Mouse (Mus musculus) kidney, embryonic 16.5 days (tissue): Measurements from ENCODE around the gene Tbxas1. TPM values are rescaled to one million over a fixed set of nuclear protein-coding genes. Genes with fewer than 3 reads are reported as not detected.
A peak's percentile ranks its signal among the peaks of the same experiment; 100 is the strongest.

Experiments used
- ATAC-seq: fragments of 200-750 bp; cut with Nextera tagmentation; 2 replicates; pipeline ENCODE4 v1.8.0; 2017; ENCODE audit warnings: moderate TSS enrichment; ENCODE audit not compliant: low FRiP score, low TSS enrichment
- H3K27ac ChIP-seq: fragments of 300-500 bp; sonication (generic); 2 replicates; pipeline ENCODE4 v1.5.1; 2014; ENCODE audit warnings: low read length
- H3K27me3 ChIP-seq: fragments of 300-500 bp; sonication (generic); 2 replicates; pipeline ENCODE4 v1.6.1; 2014; ENCODE audit warnings: low read length, control low read depth, mixed read lengths; ENCODE audit not compliant: insufficient read depth
- H3K36me3 ChIP-seq: fragments of 300-500 bp; sonication (generic); 2 replicates; pipeline ENCODE4 v1.6.1; 2014; ENCODE audit warnings: low read length, control low read depth, mixed read lengths; ENCODE audit not compliant: insufficient read depth
- H3K4me1 ChIP-seq: fragments of 300-500 bp; sonication (generic); 2 replicates; pipeline ENCODE4 v1.6.1; 2014; ENCODE audit warnings: low read length, control low read depth, mixed read lengths; ENCODE audit not compliant: insufficient read depth
- H3K4me2 ChIP-seq: fragments of 300-500 bp; sonication (generic); replicated peaks from 2 replicates; pipeline ENCODE4 v1.6.1; 2014; ENCODE audit warnings: low read depth, low read length
- H3K4me3 ChIP-seq: fragments of 300-500 bp; sonication (generic); 2 replicates; pipeline ENCODE4 v1.5.1; 2014; ENCODE audit warnings: mild to moderate bottlenecking, low read length
- H3K9ac ChIP-seq: fragments of 300-500 bp; sonication (generic); replicated peaks from 2 replicates; pipeline ENCODE4 v1.6.1; 2014; ENCODE audit warnings: low read length
- H3K9me3 ChIP-seq: fragments of 300-500 bp; sonication (generic); 2 replicates; pipeline ENCODE4 v1.6.1; 2016; ENCODE audit warnings: low read length, control low read depth
- WGBS: fragments of 180-500 bp; shearing (Covaris S2); extraction: QIAGEN DNeasy Blood & Tissue Kit; methylation state at CpG from one replicate; pipeline ENCODE4 v1.1.7; 2014; 5-methylcytosine and 5-hydroxymethylcytosine counted together
- polyA plus RNA-seq: library from polyadenylated mRNA; unstranded; fragments of >200 nt; fragmentation: Nextera tagmentation; extraction: Ambion mirVana; gene quantifications from 2 replicates; pipeline ENCODE4 v1.2.1, GENCODE M21; 2015

Tbxas1 gene
- polyA plus RNA-seq, 1 experiment from 2014 or later: 9.2 TPM

- Histone ChIP-seq H3K4me2 (no peak overlapping the region), H3K9me3 (no peaks in the 10 kb centered on the region), H3K27me3 (no peaks in the 10 kb centered on the region), H3K36me3 (no peaks in the 10 kb centered on the region), H3K4me3 (no peak overlapping the region), H3K27ac (peak overlapping the region; percentile 30; the same call in 1 of the 2 replicates), H3K4me1 (no peaks in the 10 kb centered on the region), H3K9ac (no peak overlapping the region)
- ATAC-seq: no peak
- WGBS: 18% methylated on average over 4 of the region's 4 CpGs
Measured at GRCm38 (mm10) chr6:39024631-39025030, 149.4 kb downstream of the Tbxas1 start.

- 57% methylated on average over 7 of the region's 7 CpGs for whole genome bisulfite sequencing
- H3K4me1 ChIP-seq: no peaks in the 10 kb centered on the region
Measured at GRCm38 (mm10) chr6:39025038-39025437, 149.8 kb downstream of the Tbxas1 start.

GRCm38 (mm10) chr6:39030714-39031113 lies 155.5 kb downstream of the Tbxas1 start:
- H3K9ac ChIP-seq: no peak overlapping the region
- H3K27me3 ChIP-seq: no peaks in the 10 kb centered on the region
- no peak overlapping the region for H3K4me3 ChIP-seq
- no peak for ATAC-seq
- no peaks in the 10 kb centered on the region for H3K9me3 ChIP-seq
- 66% methylated on average over 4 of the region's 4 CpGs for WGBS
- peaks cover 16% of the 10 kb centered on the region for H3K4me1 ChIP-seq
- H3K4me2 ChIP-seq: no peak overlapping the region
- H3K27ac ChIP-seq: no peak overlapping the region
- H3K36me3 ChIP-seq: no peaks in the 10 kb centered on the region

More at GRCm38 (mm10) chr6:39025038-39025437, 149.8 kb downstream of the Tbxas1 start:
- Histone ChIP-seq H3K36me3 (no peaks in the 10 kb centered on the region), H3K4me2 (no peak overlapping the region), H3K27ac (peak overlapping the region; percentile 30; the same call in 1 of the 2 replicates), H3K4me3 (no peak overlapping the region), H3K9me3 (no peaks in the 10 kb centered on the region), H3K9ac (no peak overlapping the region), H3K27me3 (no peaks in the 10 kb centered on the region)
- no peak for ATAC-seq

GRCm38 (mm10) chr6:39033676-39034075 lies 158.5 kb downstream of the Tbxas1 start:
- Histone ChIP-seq H3K9ac (no peak overlapping the region), H3K9me3 (no peaks in the 10 kb centered on the region), H3K36me3 (no peaks in the 10 kb centered on the region), H3K4me3 (no peak overlapping the region), H3K4me1 (peaks cover 16% of the 10 kb centered on the region), H3K4me2 (no peak overlapping the region), H3K27ac (no peak overlapping the region), H3K27me3 (no peaks in the 10 kb centered on the region)
- WGBS: 55% methylated on average over 7 of the region's 7 CpGs
- ATAC-seq: peak; percentile 64; the same call in 1 of the 2 replicates

GRCm38 (mm10) chr6:39035039-39035438 lies 159.8 kb downstream of the Tbxas1 start:
- Histone ChIP-seq H3K4me3 (no peak overlapping the region), H3K36me3 (no peaks in the 10 kb centered on the region), H3K27ac (no peak overlapping the region), H3K4me2 (no peak overlapping the region), H3K9me3 (no peaks in the 10 kb centered on the region), H3K4me1 (peaks cover 23% of the 10 kb centered on the region), H3K9ac (no peak overlapping the region), H3K27me3 (no peaks in the 10 kb centered on the region)
- no peak for ATAC-seq
- WGBS: 79% methylated on average over 6 of the region's 6 CpGs

- ATAC-seq: no peak
- peaks cover 23% of the 10 kb centered on the region for H3K4me1 ChIP-seq
- H3K9ac ChIP-seq: no peak overlapping the region
- H3K9me3 ChIP-seq: no peaks in the 10 kb centered on the region
- 67% methylated on average over 4 of the region's 4 CpGs for WGBS
- H3K4me3 ChIP-seq: no peak overlapping the region
- H3K27ac ChIP-seq: no peak overlapping the region
- H3K36me3 ChIP-seq: no peaks in the 10 kb centered on the region
- no peak overlapping the region for H3K4me2 ChIP-seq
- H3K27me3 ChIP-seq: no peaks in the 10 kb centered on the region
Measured at GRCm38 (mm10) chr6:39036204-39036603, 161.0 kb downstream of the Tbxas1 start.

- peaks cover 7% of the 10 kb centered on the region for H3K4me1 ChIP-seq
- no peak overlapping the region for H3K9ac ChIP-seq
- H3K9me3 ChIP-seq: no peaks in the 10 kb centered on the region
- H3K27ac ChIP-seq: no peak overlapping the region
- H3K4me2 ChIP-seq: no peak overlapping the region
- H3K27me3 ChIP-seq: no peaks in the 10 kb centered on the region
- ATAC-seq: no peak
- H3K36me3 ChIP-seq: no peaks in the 10 kb centered on the region
- no peak overlapping the region for H3K4me3 ChIP-seq
- WGBS: 67% methylated on average over 9 of the region's 9 CpGs
Measured at GRCm38 (mm10) chr6:39040451-39040850, 165.2 kb downstream of the Tbxas1 start.

- Histone ChIP-seq H3K4me1 (peaks cover 13% of the 10 kb centered on the region; the same call in 1 of the 2 replicates), H3K27me3 (0 out of 2 replicates have a peak, but pooled peaks cover 4% of the 10 kb centered on the region), H3K27ac (no peak overlapping the region), H3K4me3 (no peak overlapping the region), H3K4me2 (no peak overlapping the region), H3K36me3 (no peaks in the 10 kb centered on the region), H3K9me3 (no peaks in the 10 kb centered on the region), H3K9ac (no peak overlapping the region)
- 46% methylated on average over 5 of the region's 5 CpGs for whole genome bisulfite sequencing
- ATAC-seq: no peak
Measured at GRCm38 (mm10) chr6:39049141-39049540, 173.9 kb downstream of the Tbxas1 start.

GRCm38 (mm10) chr6:39050836-39051235 lies 175.6 kb downstream of the Tbxas1 start:
- Histone ChIP-seq H3K4me3 (no peak overlapping the region), H3K27ac (no peak overlapping the region), H3K4me2 (no peak overlapping the region), H3K9ac (no peak overlapping the region), H3K9me3 (no peaks in the 10 kb centered on the region), H3K4me1 (peaks cover 24% of the 10 kb centered on the region), H3K36me3 (no peaks in the 10 kb centered on the region), H3K27me3 (0 out of 2 replicates have a peak, but pooled peaks cover 4% of the 10 kb centered on the region)
- peak; percentile 34; the same call in 1 of the 2 replicates for ATAC-seq
- 45% methylated on average over 6 of the region's 6 CpGs for WGBS

GRCm38 (mm10) chr6:39051799-39052556 lies 176.8 kb downstream of the Tbxas1 start:
- Histone ChIP-seq H3K4me2 (no peak overlapping the region), H3K9me3 (no peaks in the 10 kb centered on the region), H3K27ac (no peak overlapping the region), H3K36me3 (no peaks in the 10 kb centered on the region), H3K27me3 (0 out of 2 replicates have a peak, but pooled peaks cover 4% of the 10 kb centered on the region), H3K9ac (no peak overlapping the region), H3K4me1 (peaks cover 24% of the 10 kb centered on the region), H3K4me3 (no peak overlapping the region)
- WGBS: 63% methylated on average over 9 of the region's 9 CpGs
- ATAC-seq: no peak
